Mouse (Mus musculus): ENCODE data around the gene Prdm13.

Gene Prdm13

GRCm38 (mm10) chr4:21678101-21678974 is 7.4 kb downstream of the Prdm13 start:
- in situ Hi-C loops (cut with MboI, MseI), result no loop called here

GRCm38 (mm10) chr4:21674691-21675090 is 11.1 kb downstream of the Prdm13 start:
- in situ Hi-C loops (cut with MboI, MseI), result no loop called here

GRCm38 (mm10) chr4:21674042-21674441 is 11.7 kb downstream of the Prdm13 start:
- in situ Hi-C loops (cut with MboI, MseI), result no loop called here

GRCm38 (mm10) chr4:21665961-21666360 is 19.8 kb downstream of the Prdm13 start:
- in situ Hi-C loops (cut with MboI, MseI), result no loop called here

- in situ Hi-C loops (cut with MboI, MseI), result no loop called here
Measured at GRCm38 (mm10) chr4:21658184-21658583, 27.6 kb downstream of the Prdm13 start.

GRCm38 (mm10) chr4:21629275-21629583 is 56.5 kb downstream of the Prdm13 start:
- in situ Hi-C loops (cut with MboI, MseI), result no loop called here

- in situ Hi-C loops (cut with MboI, MseI), result no loop called here
Measured at GRCm38 (mm10) chr4:21628367-21629274, 57.1 kb downstream of the Prdm13 start.

Measured in T-helper 2 cell (primary cell).